8 mouse cellular contexts compared by ENCODE assay signal in the genomic region with DNA sequence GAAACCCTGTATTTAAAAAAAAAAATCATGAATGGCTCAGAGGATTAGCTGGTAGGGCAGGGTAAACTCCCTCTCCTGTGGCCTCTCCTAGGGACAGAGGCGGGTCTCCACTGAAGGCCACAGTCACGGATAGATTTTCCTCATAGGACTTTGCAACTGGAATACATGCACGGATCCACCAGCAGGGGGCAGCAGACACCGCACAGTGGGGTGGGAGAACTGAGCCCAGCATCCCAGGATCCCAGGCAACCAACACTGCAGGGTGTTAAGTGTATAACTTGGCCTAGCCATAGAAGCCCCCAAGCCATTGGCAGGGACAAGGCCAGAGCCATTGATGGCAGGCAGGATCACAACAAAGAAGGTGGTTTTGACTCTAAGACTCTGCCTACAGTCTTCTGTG. TPM values are rescaled to one million over a fixed set of nuclear protein-coding genes. Genes with fewer than 3 reads are reported as not detected.
A peak's percentile ranks its signal among the peaks of the same experiment; 100 is the strongest.
DNase-seq lines count a peak whose midpoint lies in the region; ATAC-seq lines count a peak whose summit lies in the region.

No protein-coding gene starts in this region.

- H3K9me3 ChIP-seq in embryonic facial prominence, embryonic 15.5 days (replicated peaks): no peaks in the 10 kb centered on the region

- H3K4me2 ChIP-seq in embryonic facial prominence, embryonic 15.5 days (replicated peaks): no peak overlapping the region

- no peak overlapping the region for H3K9ac ChIP-seq in embryonic facial prominence, embryonic 15.5 days

- H3K4me1 ChIP-seq in embryonic facial prominence, embryonic 15.5 days: 0 out of 2 replicates have a peak, but pooled peaks cover 4% of the 10 kb centered on the region

- H3K36me3 ChIP-seq in embryonic facial prominence, embryonic 15.5 days: no peaks in the 10 kb centered on the region

- H3K27me3 ChIP-seq in embryonic facial prominence, embryonic 15.5 days: no peaks in the 10 kb centered on the region

- no peak overlapping the region for H3K27ac ChIP-seq in embryonic facial prominence, embryonic 15.5 days (replicated peaks)

- 0 out of 2 replicates have a peak, but pooled peaks have one; percentile 31 for ATAC-seq in embryonic facial prominence, embryonic 15.5 days (ENCODE audit: insufficient number of reproducible peaks, low FRiP score, low TSS enrichment, low read depth)
- peak; percentile 76 for ATAC-seq in megakaryocyte progenitor cell, adult 5-6 weeks (replicated peaks; ENCODE audit: poor library complexity)

- peak; percentile 86 for DNase-seq in ES-CJ7 (ENCODE audit: low read depth, low spot score)
- peak; percentile 91 to 94 for DNase-seq in adrenal gland, postnatal 36 days
- DNase-seq in heart, postnatal 10 days: peak; percentile 85 to 93
- DNase-seq in layer of hippocampus, postnatal 10 days (ENCODE audit: low spot score in 2 of 2): peak; percentile 93 to 94
- DNase-seq in right cerebral cortex, postnatal 10 days (ENCODE audit: low spot score in 2 of 2): peak; percentile 79 to 90
- peak; percentile 73 to 88 for DNase-seq in urinary bladder, postnatal 4 days (ENCODE audit: low spot score in 2 of 2)

- intact Hi-C loops in heart, postnatal 10 days (cut with DNase I): loop anchor here (1.0 kb wide), 2 partner anchors 186 to 217 kb away; no protein-coding TSS in a partner anchor

- no peak overlapping the region for H3K4me3 ChIP-seq in embryonic facial prominence, embryonic 15.5 days (replicated peaks)

- 10% methylated on average over 4 of the region's 4 CpGs for WGBS in embryonic facial prominence, embryonic 15.5 days

RNA-seq across cellular contexts. Expression of gene Pheta1, which starts 23.4 kb away (rescaled TPM):
- 1 to 10 TPM; 5.5 to 7.0 TPM for total RNA-seq in adrenal gland, postnatal 36 days (2021)
- 28.1 and 31.6 TPM in 2 replicates for polyA plus RNA-seq in embryonic facial prominence, embryonic 15.5 days (2015; fragmentation: Nextera tagmentation; extraction: Ambion mirVana)
- total RNA-seq in heart, postnatal 10 days (2021): 10 to 100 TPM; 13.3 to 15.2 TPM
- 10 to 100 TPM; 12.1 to 12.2 TPM for total RNA-seq in layer of hippocampus, postnatal 10 days (2021)
- total RNA-seq in megakaryocyte progenitor cell, adult 5-6 weeks (2015): 0.35 and 1.7 TPM in 2 replicates
- total RNA-seq in megakaryocyte progenitor cell, adult 5-6 weeks (2017): 1.6 and 2.4 TPM in 2 replicates

RNA-seq across cellular contexts. Expression of gene Sh2b3, which starts 34.7 kb away (rescaled TPM):
- total RNA-seq in adrenal gland, postnatal 36 days (2021): 10 to 100 TPM; 33.7 to 34.8 TPM
- 17.5 and 18.7 TPM in 2 replicates for polyA plus RNA-seq in embryonic facial prominence, embryonic 15.5 days (2015; fragmentation: Nextera tagmentation; extraction: Ambion mirVana)
- total RNA-seq in heart, postnatal 10 days (2021): 10 to 100 TPM; 38.2 to 38.7 TPM
- total RNA-seq in layer of hippocampus, postnatal 10 days (2021): 10 to 100 TPM; 16.5 to 16.7 TPM
- 28.2 and 31.7 TPM in 2 replicates for total RNA-seq in megakaryocyte progenitor cell, adult 5-6 weeks (2015)
- 13.5 and 13.6 TPM in 2 replicates for total RNA-seq in megakaryocyte progenitor cell, adult 5-6 weeks (2017)
